Mouse (Mus musculus): ENCODE results near the gene Ogfr.

Ogfr gene

GRCm38 (mm10) chr2:180600569-180601021, 11.6 kb downstream of the Ogfr start:
- no peak for DNase-seq (ENCODE audit: low spot score in 2 of 2)

GRCm38 (mm10) chr2:180604781-180605180, 15.7 kb downstream of the Ogfr start:
- DNase-seq (ENCODE audit: low spot score in 2 of 2), result no peak

- no peak for DNase-seq (ENCODE audit: low spot score in 2 of 2)
Observed at GRCm38 (mm10) chr2:180610283-180610682, 21.2 kb downstream of the Ogfr start.

- no peak for DNase-seq (ENCODE audit: low spot score in 2 of 2)
Observed at GRCm38 (mm10) chr2:180611882-180612281, 22.8 kb downstream of the Ogfr start.

- no peak for DNase-seq (ENCODE audit: low spot score in 2 of 2)
Observed at GRCm38 (mm10) chr2:180641576-180642554, 52.8 kb downstream of the Ogfr start.

GRCm38 (mm10) chr2:180642555-180643260, 53.7 kb downstream of the Ogfr start, which contains the start of gene Tcfl5:
Gene Tcfl5, minus strand, starts transcription at chr2:180642708.
- DNase-seq (ENCODE audit: low spot score in 2 of 2), result no peak

GRCm38 (mm10) chr2:180643626-180644025, 54.6 kb downstream of the Ogfr start:
- no peak for DNase-seq (ENCODE audit: low spot score in 2 of 2)

Data from spleen, postnatal 36 days (tissue).